Mouse (Mus musculus): ENCODE data around the gene Was. TPM values are rescaled to one million over a fixed set of nuclear protein-coding genes. Genes with fewer than 3 reads are reported as not detected.
"Not testable (repeated sequence)": the region's sequence is repeated elsewhere in the genome, so short reads cannot be mapped to it uniquely, and the experiment has no call there.

Gene Was
- polyA plus RNA-seq, 1 experiment from 2014 or later: 2.9 TPM

DNA sequence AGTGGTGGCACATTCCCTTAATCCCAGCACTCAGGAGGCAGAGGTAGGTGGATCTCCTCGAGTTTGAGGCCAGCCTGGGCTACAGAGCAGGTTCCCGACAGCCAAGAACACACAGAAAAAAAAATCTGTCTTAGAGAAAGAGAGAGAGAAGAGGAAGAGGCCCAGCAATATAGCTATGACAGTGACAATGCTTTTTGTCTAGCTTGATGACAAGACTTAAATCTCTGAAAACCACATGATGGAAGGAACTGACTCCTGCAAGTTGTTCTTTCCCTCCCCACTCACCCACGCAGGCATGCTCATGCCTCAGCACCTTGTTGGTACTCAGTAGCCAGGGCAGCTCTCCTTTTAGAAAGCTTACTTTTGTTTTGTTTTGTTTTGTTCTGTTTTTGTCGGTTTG, 9.1 kb upstream of the Was start:
- Histone ChIP-seq H3K27ac (ENCODE audit: low read depth) (0 out of 2 replicates have a peak overlapping the region, but pooled peaks have one; percentile 29), H3K9me3 (ENCODE audit: low read length) (no peaks in the 10 kb centered on the region), H3K4me1 (ENCODE audit: insufficient read depth) (no peaks in the 10 kb centered on the region), H3K9ac (replicated peaks) (no peak overlapping the region), H3K4me3 (ENCODE audit: low read depth, low read length) (no peak overlapping the region), H3K4me2 (ENCODE audit: low read depth, low read length) (no peak overlapping the region), H3K27me3 (ENCODE audit: insufficient read depth, low read length) (no peaks in the 10 kb centered on the region), H3K36me3 (replicated peaks; ENCODE audit: insufficient read depth, low read length) (no peaks in the 10 kb centered on the region)
- 32% methylated on average over 4 of the region's 4 CpGs for WGBS (ENCODE audit: insufficient replicate concordance)
- DNase-seq (no peak), ATAC-seq (no peak)
- TF ChIP-seq CTCF (IDR thresholded peaks at IDR 0.05; ENCODE audit: low read depth) (no peak), EP300 (IDR thresholded peaks at IDR 0.05; ENCODE audit: low read depth) (no peak)

DNA sequence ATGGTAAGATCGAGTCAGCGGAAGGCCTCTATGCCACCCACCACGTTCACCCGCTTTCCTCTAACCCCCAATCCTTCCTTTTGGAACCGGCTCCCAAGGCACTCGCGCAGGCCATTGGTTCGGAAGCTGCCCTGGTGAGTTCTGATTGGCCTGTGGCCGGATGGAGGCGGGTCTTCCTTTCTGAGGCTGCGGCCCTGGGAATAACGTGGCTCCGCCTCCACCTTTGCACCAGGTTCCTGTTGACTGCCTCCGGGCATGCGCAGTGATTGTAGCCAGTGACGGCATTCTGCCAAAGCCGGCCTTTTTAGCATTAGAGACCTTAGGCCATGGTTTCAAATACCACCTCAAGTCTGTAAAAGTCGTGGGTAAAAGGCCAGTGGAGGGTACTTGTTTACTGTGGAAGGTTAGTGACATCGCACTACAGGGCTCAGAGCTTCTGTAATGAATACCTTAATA, 6.5 kb upstream of the Was start:
- H3K27me3 ChIP-seq (ENCODE audit: insufficient read depth, low read length): no peaks in the 10 kb centered on the region
- WGBS (ENCODE audit: insufficient replicate concordance): 15% methylated on average over 19 of the region's 19 CpGs
- H3K4me2 ChIP-seq (ENCODE audit: low read depth, low read length): peak overlapping the region; percentile 47
- no peak overlapping the region for H3K4me3 ChIP-seq (ENCODE audit: low read depth, low read length)
- 0 out of 2 replicates have a peak overlapping the region, but pooled peaks have one; percentile 44 for H3K9ac ChIP-seq (replicated peaks)
- peak; percentile 94 for DNase-seq
- ATAC-seq: peak; percentile 97
- H3K36me3 ChIP-seq (replicated peaks; ENCODE audit: insufficient read depth, low read length): no peaks in the 10 kb centered on the region
- peak overlapping the region; percentile 85 for H3K27ac ChIP-seq (ENCODE audit: low read depth)
- no peaks in the 10 kb centered on the region for H3K9me3 ChIP-seq (ENCODE audit: low read length)
- TF ChIP-seq EP300 (IDR thresholded peaks at IDR 0.05; ENCODE audit: low read depth) (no peak), CTCF (IDR thresholded peaks at IDR 0.05; ENCODE audit: low read depth) (no peak)
- H3K4me1 ChIP-seq (ENCODE audit: insufficient read depth): no peaks in the 10 kb centered on the region

DNA sequence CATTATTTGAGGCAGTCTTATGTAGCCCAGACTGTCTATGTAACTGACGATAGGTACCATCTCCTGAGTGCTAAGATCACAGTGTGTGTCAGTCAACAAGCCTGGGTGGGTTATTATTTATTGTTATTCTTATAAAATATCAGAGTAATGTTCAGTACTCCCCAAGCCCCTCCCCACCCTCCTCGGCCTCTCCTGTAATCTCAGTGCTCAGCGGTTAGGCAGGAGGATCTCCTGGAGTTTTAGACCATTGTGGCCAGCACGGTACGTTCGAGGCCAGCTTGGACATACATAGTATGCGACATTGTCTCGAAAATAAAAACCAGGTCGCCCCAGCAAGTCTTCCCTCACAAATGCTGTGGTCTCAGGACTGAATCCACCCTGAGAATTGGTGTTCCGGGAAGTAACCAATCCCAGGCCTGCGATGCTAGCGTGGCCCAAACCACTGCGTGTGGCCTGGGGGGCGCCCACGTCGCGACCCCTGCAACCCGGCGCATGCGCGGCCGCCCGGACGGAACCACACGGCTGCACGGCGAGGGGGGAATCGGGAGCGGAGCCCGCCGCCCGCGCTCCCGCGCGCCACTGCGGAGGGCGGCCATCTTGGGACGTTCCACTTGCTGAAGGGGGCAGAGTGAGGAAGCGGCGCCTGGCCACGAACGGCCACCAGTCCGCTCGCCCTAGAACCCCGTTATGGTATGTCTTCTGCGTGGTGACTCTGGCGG, 5.9 kb upstream of the Was start:
- H3K36me3 ChIP-seq (replicated peaks; ENCODE audit: insufficient read depth, low read length); H3K27me3 ChIP-seq (ENCODE audit: insufficient read depth, low read length); DNase-seq; H3K9me3 ChIP-seq (ENCODE audit: low read length); H3K4me1 ChIP-seq (ENCODE audit: insufficient read depth); H3K9ac ChIP-seq (replicated peaks): not testable (repeated sequence)
- Histone ChIP-seq H3K4me3 (ENCODE audit: low read depth, low read length) (peak overlapping the region; percentile 30), H3K4me2 (ENCODE audit: low read depth, low read length) (peak overlapping the region; percentile 48), H3K27ac (ENCODE audit: low read depth) (peak overlapping the region; percentile 48; the same call in 1 of the 2 replicates)
- peak; percentile 93 for ATAC-seq
- WGBS (ENCODE audit: insufficient replicate concordance): 11% methylated on average over 10 of the region's 48 CpGs

DNA sequence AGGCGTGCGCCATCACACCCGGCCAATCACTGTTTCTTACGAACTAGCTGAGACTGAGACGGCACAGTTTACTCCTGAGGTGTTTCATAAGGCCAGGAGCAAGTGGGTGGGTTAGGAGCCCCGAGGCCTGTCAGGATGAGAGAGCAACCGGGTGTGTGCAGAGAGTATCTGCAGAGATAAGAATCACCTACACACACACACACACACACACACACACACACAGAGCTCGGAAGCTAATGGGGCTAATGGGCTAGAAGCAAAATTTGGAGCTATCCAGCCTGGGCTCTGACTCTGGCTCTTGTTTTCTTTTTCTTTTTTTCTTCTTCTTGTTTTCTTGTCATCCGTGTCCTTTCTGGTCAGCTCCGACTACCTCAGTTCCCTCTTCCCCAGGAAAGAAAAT, 5.2 kb upstream of the Was start:
- WGBS (ENCODE audit: insufficient replicate concordance): 62% methylated on average over 10 of the region's 10 CpGs
- DNase-seq (no peak), ATAC-seq (no peak)
- no peaks in the 10 kb centered on the region for H3K4me1 ChIP-seq (ENCODE audit: insufficient read depth)
- no peaks in the 10 kb centered on the region for H3K27me3 ChIP-seq (ENCODE audit: insufficient read depth, low read length)
- H3K4me2 ChIP-seq (ENCODE audit: low read depth, low read length): peak overlapping the region; percentile 48
- H3K9me3 ChIP-seq (ENCODE audit: low read length): no peaks in the 10 kb centered on the region
- no peak overlapping the region for H3K9ac ChIP-seq (replicated peaks)
- TF ChIP-seq EP300 (IDR thresholded peaks at IDR 0.05; ENCODE audit: low read depth) (no peak), CTCF (IDR thresholded peaks at IDR 0.05; ENCODE audit: low read depth) (no peak)
- H3K4me3 ChIP-seq (ENCODE audit: low read depth, low read length): peak overlapping the region; percentile 30
- no peak overlapping the region for H3K27ac ChIP-seq (ENCODE audit: low read depth)
- H3K36me3 ChIP-seq (replicated peaks; ENCODE audit: insufficient read depth, low read length): no peaks in the 10 kb centered on the region

DNA sequence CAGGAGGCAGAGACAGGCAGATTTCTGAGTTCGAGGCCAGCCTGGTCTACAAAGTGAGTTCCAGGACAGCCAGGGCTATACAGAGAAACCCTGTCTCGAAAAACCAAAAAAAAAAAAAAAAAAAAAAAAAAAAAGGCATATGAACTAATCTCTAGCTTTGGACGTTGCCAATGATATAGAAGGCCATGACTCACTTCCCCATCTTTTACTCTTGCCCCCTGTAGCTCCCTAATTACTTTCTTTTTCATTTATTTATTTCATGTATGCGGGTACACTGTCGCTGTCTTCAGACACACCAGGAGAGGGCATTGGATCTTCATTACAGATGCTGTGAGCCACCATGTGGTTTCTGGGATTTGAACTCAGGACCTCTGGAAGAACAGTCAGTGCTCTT, 653 bp upstream of the Was start:
- H3K4me1 ChIP-seq (ENCODE audit: insufficient read depth); DNase-seq; H3K4me3 ChIP-seq (ENCODE audit: low read depth, low read length); H3K9ac ChIP-seq (replicated peaks); H3K36me3 ChIP-seq (replicated peaks; ENCODE audit: insufficient read depth, low read length); ATAC-seq; H3K27me3 ChIP-seq (ENCODE audit: insufficient read depth, low read length); H3K9me3 ChIP-seq (ENCODE audit: low read length): not testable (repeated sequence)
- WGBS (ENCODE audit: insufficient replicate concordance): 56% methylated on average over 4 of the region's 5 CpGs
- H3K4me2 ChIP-seq (ENCODE audit: low read depth, low read length): peak overlapping the region; percentile 58; the same call in 1 of the 2 replicates
- peak overlapping the region; percentile 81 for H3K27ac ChIP-seq (ENCODE audit: low read depth)

DNA sequence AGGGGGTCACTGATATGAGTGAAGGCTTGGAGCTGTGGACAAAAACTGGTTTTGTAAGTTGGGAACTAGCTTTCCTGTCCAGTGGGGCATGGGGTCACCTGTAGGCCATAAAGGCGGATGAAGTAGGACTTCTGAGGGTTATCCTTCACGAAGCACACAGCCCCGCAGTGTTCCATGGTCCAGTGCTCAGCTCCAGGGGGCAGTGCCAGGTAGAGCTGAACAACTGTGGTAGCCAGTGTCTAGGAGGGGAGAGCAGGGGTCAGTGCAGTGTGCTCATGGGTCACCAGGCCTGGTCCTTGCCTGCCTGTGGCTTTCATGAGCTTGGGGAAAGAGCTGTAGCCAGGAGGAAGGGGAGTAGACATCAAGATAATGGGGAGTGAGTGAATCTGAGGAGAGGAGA, 552 bp downstream of the Was start:
- TF ChIP-seq EP300 (IDR thresholded peaks at IDR 0.05; ENCODE audit: low read depth): no peak
- no peak for TF ChIP-seq CTCF (IDR thresholded peaks at IDR 0.05; ENCODE audit: low read depth)
- ATAC-seq: no peak
- peak overlapping the region; percentile 41 for H3K4me3 ChIP-seq (ENCODE audit: low read depth, low read length)
- no peak for DNase-seq
- H3K9me3 ChIP-seq (ENCODE audit: low read length): no peaks in the 10 kb centered on the region
- H3K27me3 ChIP-seq (ENCODE audit: insufficient read depth, low read length): no peaks in the 10 kb centered on the region
- H3K9ac ChIP-seq (replicated peaks): peak overlapping the region; percentile 50
- no peaks in the 10 kb centered on the region for H3K4me1 ChIP-seq (ENCODE audit: insufficient read depth)
- peak overlapping the region; percentile 58 for H3K4me2 ChIP-seq (ENCODE audit: low read depth, low read length)
- H3K27ac ChIP-seq (ENCODE audit: low read depth): peak overlapping the region; percentile 81
- WGBS (ENCODE audit: insufficient replicate concordance): 55% methylated on average over 3 of the region's 3 CpGs
- no peaks in the 10 kb centered on the region for H3K36me3 ChIP-seq (replicated peaks; ENCODE audit: insufficient read depth, low read length)
